Mouse (Mus musculus) bone marrow, adult 2 months (tissue): ENCODE measurements around the gene Eef1b2.

Experiments
- CTCF ChIP-seq: fragments of 200-500 bp; IDR thresholded peaks from 2 replicates; pipeline ENCODE4 v1.5.1; 2011; ENCODE audit warnings: low read length, control low read depth; ENCODE audit not compliant: control insufficient read depth, insufficient read depth
- POLR2A ChIP-seq: fragments of 200-500 bp; IDR thresholded peaks from 2 replicates; pipeline ENCODE4 v1.6.1; 2011; ENCODE audit warnings: low read depth, mild to moderate bottlenecking, control low read depth, low read length, borderline replicate concordance; ENCODE audit not compliant: control insufficient read depth

DNA sequence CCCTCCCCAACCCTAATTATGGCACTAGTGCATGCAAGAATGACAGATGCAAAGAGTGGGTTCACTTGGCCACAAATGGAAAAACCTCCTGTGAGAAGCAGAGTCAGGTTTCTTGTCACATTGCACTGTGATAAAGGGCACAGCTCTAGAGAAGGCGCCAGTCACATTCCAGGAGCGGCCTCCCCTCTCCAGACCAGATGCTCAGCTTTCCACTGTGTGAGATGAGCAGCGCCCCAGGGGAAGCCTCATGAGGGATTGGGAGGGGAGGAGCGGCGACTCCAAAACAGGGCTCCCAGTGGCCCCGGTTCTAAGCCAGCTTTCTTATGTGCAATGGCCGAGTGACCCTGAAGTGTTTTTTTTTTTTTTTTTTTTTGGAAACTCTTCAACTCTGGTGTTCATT, 49.3 kb downstream of the Eef1b2 start:
- TF ChIP-seq CTCF (no peak), POLR2A (no peak)
